Mouse (Mus musculus): ENCODE results near the gene Zfp738.

DNA sequence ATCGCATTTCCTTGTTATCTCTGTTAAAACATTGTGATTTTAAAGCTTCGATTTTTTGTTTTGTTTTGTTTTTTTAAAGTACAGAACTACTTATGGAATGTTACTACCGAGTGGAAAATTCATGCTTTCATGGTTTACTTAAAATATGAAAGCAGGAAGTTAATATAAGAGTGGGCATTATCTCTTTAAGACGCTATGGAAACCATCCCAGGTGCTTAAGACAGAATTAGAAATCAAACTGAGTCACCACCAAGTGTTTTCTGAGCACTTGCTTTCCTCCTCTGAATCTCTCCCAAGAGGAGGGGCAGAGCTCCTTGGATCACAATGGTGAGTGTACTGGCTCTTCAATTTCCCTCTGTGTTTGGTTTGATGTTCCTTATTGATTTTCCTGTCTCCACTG lies 76.8 kb downstream of the Zfp738 start:
- no peak for TF ChIP-seq CTCF (IDR thresholded peaks at IDR 0.05; ENCODE audit: low read depth)
- TF ChIP-seq EP300 (IDR thresholded peaks at IDR 0.05; ENCODE audit: low read depth), result no peak
